Mouse (Mus musculus) layer of hippocampus, adult 2 months (tissue): ENCODE measurements around the gene Dnm3. TPM values are rescaled to one million over a fixed set of nuclear protein-coding genes. Genes with fewer than 3 reads are reported as not detected.

Experiments used
- DNase-seq, 2 experiments: peaks; one replicate each; pipeline ENCODE4 v3.0.0; 2022; ENCODE audit warnings: low spot score in 2 of 2
- H3K27ac ChIP-seq: fragments of 200-600 bp; 2 replicates; pipeline ENCODE4 v1.8.1; 2022
- H3K4me3 ChIP-seq: fragments of 200-600 bp; 2 replicates; pipeline ENCODE4 v1.8.1; 2022; ENCODE audit warnings: mild to moderate bottlenecking
- CTCF ChIP-seq: fragments of 200-600 bp; conservative IDR thresholded peaks from 2 replicates; pipeline ENCODE4 v1.8.1; 2022; ENCODE audit warnings: antibody characterized with exemption, mild to moderate bottlenecking, moderate library complexity
- microRNA-seq, 2 experiments: library from miRNA; unstranded; fragments of <30 nt; microRNA quantifications; one replicate each; pipeline ENCODE4 v1.2.0; 2021
- total RNA-seq, 2 experiments: library from RNA; stranded (reverse); gene quantifications; 2 replicates each; pipeline ENCODE4 v1.2.3; 2021

Dnm3 gene
- total RNA-seq, 2 experiments from 2014 or later = 78.5 to 79.1 TPM

- 0 out of 2 replicates have a peak overlapping the region, but pooled peaks have one; percentile 90 for H3K27ac ChIP-seq
- TF ChIP-seq CTCF = no peak
- no peak for DNase-seq
- no peak overlapping the region for H3K4me3 ChIP-seq
These were observed 509.9 kb downstream of the Dnm3 start for GRCm38 (mm10) chr1:161967936-161968335.

- Histone ChIP-seq H3K27ac (no peak overlapping the region), H3K4me3 (no peak overlapping the region)
- no peak for DNase-seq
- peak; percentile 80 for TF ChIP-seq CTCF
These were observed 515.1 kb downstream of the Dnm3 start for GRCm38 (mm10) chr1:161962465-161963377.

DNA sequence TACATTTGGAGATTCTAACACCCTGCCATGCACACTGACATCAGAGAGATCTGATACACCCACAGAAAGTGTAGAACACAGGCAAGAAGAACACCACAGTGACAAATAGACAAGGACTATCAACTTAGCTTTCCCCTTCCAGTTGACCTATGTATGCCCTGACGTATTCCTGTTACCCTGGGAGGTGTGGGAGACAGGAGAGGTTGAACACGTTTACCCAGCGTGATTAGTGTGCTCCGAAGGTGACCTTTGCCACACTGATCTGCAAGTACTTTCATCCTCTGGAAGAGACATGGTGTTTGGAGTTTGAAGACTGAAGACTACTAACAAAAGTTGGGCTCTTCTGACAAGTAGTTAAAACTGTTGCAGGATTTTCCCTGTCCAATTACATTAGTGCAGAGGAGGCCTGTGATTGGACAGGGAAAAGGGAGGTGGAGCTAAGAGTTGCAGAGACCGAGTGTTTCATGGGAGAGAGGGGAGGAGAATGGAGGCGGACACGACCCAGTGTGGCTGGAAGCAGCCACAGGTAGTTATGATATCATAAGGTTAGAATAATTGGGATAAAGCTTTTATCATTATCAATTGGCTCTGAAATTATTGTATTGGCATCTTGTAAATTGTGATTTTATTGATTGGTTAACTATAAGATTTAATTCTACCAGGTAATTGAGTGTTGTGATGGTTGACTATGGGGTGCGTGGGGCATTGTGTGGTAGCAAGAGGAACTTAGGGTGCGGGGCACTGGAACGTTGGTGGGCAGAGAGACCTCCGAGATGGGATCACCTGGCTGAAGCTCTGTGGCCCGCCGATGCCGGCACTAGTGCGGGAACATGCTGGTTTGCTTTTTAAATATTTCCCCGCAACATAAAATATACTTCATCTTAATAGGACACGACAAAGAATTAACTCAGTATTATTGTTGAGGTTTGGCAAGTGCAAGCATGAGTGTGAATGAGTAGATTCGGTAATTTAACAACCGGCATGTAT, 519.6 kb downstream of the Dnm3 start:
- Histone ChIP-seq H3K4me3 (no peak overlapping the region), H3K27ac (no peak overlapping the region)
- DNase-seq = no peak
- TF ChIP-seq CTCF = no peak

GRCm38 (mm10) chr1:161955846-161956245, 522.0 kb downstream of the Dnm3 start:
- H3K4me3 ChIP-seq = no peak overlapping the region
- no peak for TF ChIP-seq CTCF
- no peak for DNase-seq
- no peak overlapping the region for H3K27ac ChIP-seq

DNA sequence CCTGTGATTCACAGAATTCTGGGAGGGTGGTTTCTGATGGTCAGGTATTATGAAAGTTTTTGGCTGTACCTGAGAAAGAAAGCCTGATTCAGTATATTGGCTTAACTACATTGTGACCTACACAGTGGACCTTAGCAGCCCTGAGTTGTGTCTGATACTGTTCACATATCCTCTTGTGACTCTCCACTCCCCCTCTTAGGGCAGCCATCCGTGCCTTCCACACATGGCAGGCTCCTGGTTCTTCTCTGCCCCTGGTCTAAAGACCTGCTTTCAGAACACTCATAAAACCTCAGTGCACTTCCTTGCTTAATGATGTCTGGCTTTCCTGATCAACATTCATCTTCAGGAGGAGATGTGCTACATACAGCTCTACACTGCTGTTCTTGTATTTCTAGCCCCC, 525.2 kb downstream of the Dnm3 start:
- no peak for DNase-seq

GRCm38 (mm10) chr1:161951009-161951779, 526.6 kb downstream of the Dnm3 start:
- H3K4me3 ChIP-seq = no peak overlapping the region
- DNase-seq = no peak
- TF ChIP-seq CTCF = no peak
- H3K27ac ChIP-seq = no peak overlapping the region

More for the DNA sequence above, 525.2 kb downstream of the Dnm3 start:
- Histone ChIP-seq H3K4me3 (no peak overlapping the region), H3K27ac (no peak overlapping the region)
- TF ChIP-seq CTCF = no peak

GRCm38 (mm10) chr1:161942082-161942481, 535.8 kb downstream of the Dnm3 start:
- no peak for TF ChIP-seq CTCF
- DNase-seq = no peak
- H3K4me3 ChIP-seq = no peak overlapping the region
- H3K27ac ChIP-seq = no peak overlapping the region

Small RNA genes lying within 50 kb of the gene (microRNA-seq; reads per million reads assigned to microRNA genes)
- gene Mir199a-2 (0 to 0.32 reads per million in 2 experiments), gene Mir214 (29.1 to 35.3 reads per million in 2 experiments)

Other genes starting within 250 kb of the Dnm3 start
- 10 to 100 TPM; 11.2 to 12.3 TPM for gene Mettl13, start 70.5 kb upstream of the Dnm3 start, total RNA-seq
- 100 to 1,000 TPM; 102 to 103 TPM for gene Vamp4, start 92.5 kb upstream of the Dnm3 start, total RNA-seq
- gene Myoc, start 161.1 kb upstream of the Dnm3 start, total RNA-seq = 1 to 10 TPM; 4.1 TPM
- gene Myocos, start 180.2 kb upstream of the Dnm3 start, total RNA-seq = not detected